In genomic region chr4:57765806-57766205, GRCm38 (mm10) we compare ENCODE assay signal across 13 mouse cellular contexts. TPM values are rescaled to one million over a fixed set of nuclear protein-coding genes. Genes with fewer than 3 reads are reported as not detected.
DNase-seq lines count a peak whose midpoint lies in the region; ATAC-seq and TF ChIP-seq lines count a peak whose summit lies in the region.
"Had no signal": no experiment of that assay in that cellular context is flagged by ENCODE, and none has a peak within 500 bp of the region (broad histone marks: within the 10 kb centered on the region; RNA-seq: fewer than 3 reads in every experiment).

No protein-coding gene starts in this region.

- no peak for DNase-seq in heart, postnatal 0 days (ENCODE audit: low spot score)
- DNase-seq in heart, embryonic 10.5 days (ENCODE audit: low spot score): no peak
- no peak for DNase-seq in lung, postnatal 14 days
- DNase-seq in brain, adult 2 months (ENCODE audit: low read depth, low spot score): peak; percentile 7
- peak; percentile 65 for DNase-seq in embryo, embryonic 9.5 days (ENCODE audit: extremely low spot score)
- DNase-seq in left cerebral cortex, postnatal 25 days (ENCODE audit: low spot score in 2 of 2): no peak
- DNase-seq: cerebellum, adult 11 months; kidney, postnatal 10 days; liver, postnatal 0 days had no signal

- no peak for TF ChIP-seq CTCF in heart, postnatal 0 days (IDR thresholded peaks at IDR 0.05; ENCODE audit: low read depth)

- ATAC-seq in heart, postnatal 0 days (ENCODE audit: insufficient read depth, low read depth): no peak; the same call in 1 of the 2 replicates
- peak; percentile 53; the same call in 1 of the 2 replicates for ATAC-seq in lung, embryonic 16.5 days (ENCODE audit: low read depth)
- ATAC-seq: forebrain, embryonic 16.5 days; liver, postnatal 0 days had no signal

- no peaks in the 10 kb centered on the region for H3K9me3 ChIP-seq in heart, postnatal 0 days (replicated peaks; ENCODE audit: control insufficient read depth, low read length)
- no peaks in the 10 kb centered on the region for H3K9me3 ChIP-seq in heart, embryonic 10.5 days
- no peaks in the 10 kb centered on the region for H3K9me3 ChIP-seq in lung, embryonic 16.5 days (ENCODE audit: control insufficient read depth, low read length)
- H3K9me3 ChIP-seq: limb, embryonic 15.5 days had no signal

- no peaks in the 10 kb centered on the region for H3K36me3 ChIP-seq in heart, postnatal 0 days (replicated peaks; ENCODE audit: control insufficient read depth, insufficient read depth, low read length)
- H3K36me3 ChIP-seq in heart, embryonic 10.5 days: no peaks in the 10 kb centered on the region
- no peaks in the 10 kb centered on the region for H3K36me3 ChIP-seq in lung, embryonic 16.5 days (ENCODE audit: control insufficient read depth, insufficient read depth, low read length)
- H3K36me3 ChIP-seq: limb, embryonic 15.5 days had no signal

- H3K27ac ChIP-seq in heart, postnatal 0 days (ENCODE audit: low read depth): peak overlapping the region; percentile 71
- no peak overlapping the region for H3K27ac ChIP-seq in heart, embryonic 10.5 days
- peak overlapping the region; percentile 92 for H3K27ac ChIP-seq in lung, embryonic 16.5 days (ENCODE audit: low read length)
- H3K27ac ChIP-seq: limb, embryonic 15.5 days had no signal

- peaks cover 40% of the 10 kb centered on the region for H3K4me1 ChIP-seq in heart, postnatal 0 days (ENCODE audit: control insufficient read depth, insufficient read depth)
- H3K4me1 ChIP-seq in heart, embryonic 10.5 days: peaks cover 46% of the 10 kb centered on the region
- H3K4me1 ChIP-seq in lung, embryonic 16.5 days (replicated peaks; ENCODE audit: control insufficient read depth, insufficient read depth, low read length): peaks cover 32% of the 10 kb centered on the region

- H3K9ac ChIP-seq in heart, postnatal 0 days (replicated peaks; ENCODE audit: low read depth, low read length): no peak overlapping the region
- H3K9ac ChIP-seq in lung, embryonic 16.5 days (ENCODE audit: low read length): no peak overlapping the region
- H3K9ac ChIP-seq: limb, embryonic 15.5 days; liver, postnatal 0 days had no signal

- no peaks in the 10 kb centered on the region for H3K27me3 ChIP-seq in heart, postnatal 0 days (ENCODE audit: control insufficient read depth, insufficient read depth, low read length)
- H3K27me3 ChIP-seq in heart, embryonic 10.5 days (ENCODE audit: insufficient read depth, poor library complexity, severe bottlenecking): no peaks in the 10 kb centered on the region
- H3K27me3 ChIP-seq in lung, embryonic 16.5 days (ENCODE audit: control insufficient read depth, insufficient read depth, low read depth, low read length): no peaks in the 10 kb centered on the region
- H3K27me3 ChIP-seq: limb, embryonic 15.5 days had no signal

- TF ChIP-seq EP300 in heart, postnatal 0 days (IDR thresholded peaks at IDR 0.05; ENCODE audit: low read depth): no peak

- H3K4me3 ChIP-seq in heart, postnatal 0 days (ENCODE audit: low read depth, low read length): no peak overlapping the region
- no peak overlapping the region for H3K4me3 ChIP-seq in heart, embryonic 10.5 days
- H3K4me3 ChIP-seq in lung, embryonic 16.5 days (ENCODE audit: low read length): no peak overlapping the region
- H3K4me3 ChIP-seq: limb, embryonic 15.5 days; myocyte had no signal

- H3K4me2 ChIP-seq in heart, postnatal 0 days (ENCODE audit: low read depth, low read length): no peak overlapping the region
- H3K4me2 ChIP-seq in lung, embryonic 16.5 days (ENCODE audit: low read depth, low read length): no peak overlapping the region
- H3K4me2 ChIP-seq: limb, embryonic 15.5 days had no signal

- WGBS in heart, postnatal 0 days: 43% methylated on average over 4 of the region's 4 CpGs
- 55% methylated on average over 4 of the region's 4 CpGs for WGBS in heart, embryonic 10.5 days
- 47% methylated on average over 4 of the region's 4 CpGs for WGBS in lung, embryonic 16.5 days

- intact Hi-C loops in left cerebral cortex, postnatal 25 days (cut with DNase I): no loop called here

RNA-seq across cellular contexts. Expression of gene Akap2, which starts 48.3 kb away (rescaled TPM):
- total RNA-seq in heart, postnatal 0 days (2014; rRNA removed; ENCODE audit: low replicate concordance): 64.1 and 65.5 TPM in 2 replicates
- polyA plus RNA-seq in heart, postnatal 0 days (2015; fragmentation: Nextera tagmentation; extraction: Ambion mirVana): 33.8 and 37.7 TPM in 2 replicates
- 30.1 and 39.6 TPM in 2 replicates for polyA plus RNA-seq in heart, embryonic 10.5 days (2016; fragmentation: Nextera tagmentation; extraction: Ambion mirVana)
- 44.4 and 46.5 TPM in 2 replicates for polyA plus RNA-seq in lung, embryonic 16.5 days (2015; fragmentation: Nextera tagmentation; extraction: Ambion mirVana)
- total RNA-seq in left cerebral cortex, postnatal 25 days (2021): 10 to 100 TPM; 35.1 to 38.1 TPM

Comparison
In these comparisons a context has a peak if more than half of its experiments do, and no peak if none do; other contexts are left out.
1. DNase-seq: peak in brain, adult 2 months (single experiment) and embryo, embryonic 9.5 days (single experiment); none in heart, postnatal 0 days (single experiment), heart, embryonic 10.5 days (single experiment), lung, postnatal 14 days (single experiment) and left cerebral cortex, postnatal 25 days (0 of 2).